Mouse (Mus musculus): ENCODE results near the gene Selenov. TPM values are rescaled to one million over a fixed set of nuclear protein-coding genes. Genes with fewer than 3 reads are reported as not detected.

The Selenov gene
- polyA plus RNA-seq (2012; ENCODE audit: insufficient read depth, insufficient read length, missing spikeins): not detected in 2 replicates

DNA sequence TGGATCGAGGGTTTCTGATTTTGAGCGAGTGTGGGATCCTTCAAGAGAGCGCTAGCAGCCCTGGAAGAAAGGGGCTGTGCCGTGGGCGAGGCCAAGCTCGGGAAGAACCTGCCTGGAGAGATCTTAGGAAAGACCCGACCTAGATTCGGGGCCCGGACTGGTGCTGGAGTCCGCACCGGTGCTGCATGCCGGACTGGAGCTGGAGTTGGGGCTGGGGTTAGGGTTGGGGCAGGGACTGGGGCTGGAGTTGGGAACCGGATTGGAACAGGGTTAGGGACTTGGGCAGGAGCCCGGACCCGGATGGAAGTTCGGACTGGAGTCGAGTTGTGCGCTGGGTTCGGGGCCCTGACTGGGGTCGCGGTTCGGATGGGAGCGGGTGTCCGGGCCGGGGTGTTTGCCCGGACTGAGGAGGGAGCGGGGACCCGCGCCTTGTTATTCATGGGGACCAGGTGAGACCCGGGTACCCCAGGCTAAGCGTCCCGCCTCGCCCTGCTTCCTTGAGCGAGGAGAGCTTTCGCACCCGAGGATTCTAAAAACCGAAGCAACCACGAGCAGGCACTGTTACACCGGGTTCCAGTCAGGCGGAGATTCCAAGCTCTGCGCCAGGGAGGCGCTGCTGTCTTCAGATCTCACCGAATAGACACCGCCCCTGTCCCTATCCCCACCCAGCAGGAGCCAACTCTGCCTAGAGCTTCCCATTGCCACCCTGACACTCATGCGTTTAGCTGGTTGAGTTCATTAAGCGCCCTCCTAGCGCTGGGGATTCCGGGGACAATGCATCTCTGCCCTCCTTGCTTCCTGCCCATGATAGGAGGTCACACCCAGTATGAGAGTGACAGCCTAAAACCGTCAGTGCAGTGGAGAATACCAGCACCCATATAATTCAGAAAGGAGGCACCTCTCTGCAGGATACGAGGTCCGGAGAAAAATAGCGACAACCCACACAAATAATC is at the start of gene Selenov:
TSS of gene Selenov (minus strand) at position 549 of the 953 bp plus-strand sequence.
- Histone ChIP-seq H3K27ac (ENCODE audit: insufficient read depth, low read depth, low read length) (no peak within 1 kb of the TSS), H3K4me3 (ENCODE audit: insufficient read depth, low read length) (no peak within 1 kb of the TSS), H3K4me1 (ENCODE audit: control insufficient read depth, insufficient read depth, low read length) (no peaks in the 10 kb centered on the region)
- TF ChIP-seq CTCF (IDR thresholded peaks at IDR 0.05; ENCODE audit: low read depth, low read length) (no peak; the same call in 1 of the 2 replicates), POLR2A (IDR thresholded peaks at IDR 0.05; ENCODE audit: borderline replicate concordance, low read depth, low read length) (no peak)

DNA sequence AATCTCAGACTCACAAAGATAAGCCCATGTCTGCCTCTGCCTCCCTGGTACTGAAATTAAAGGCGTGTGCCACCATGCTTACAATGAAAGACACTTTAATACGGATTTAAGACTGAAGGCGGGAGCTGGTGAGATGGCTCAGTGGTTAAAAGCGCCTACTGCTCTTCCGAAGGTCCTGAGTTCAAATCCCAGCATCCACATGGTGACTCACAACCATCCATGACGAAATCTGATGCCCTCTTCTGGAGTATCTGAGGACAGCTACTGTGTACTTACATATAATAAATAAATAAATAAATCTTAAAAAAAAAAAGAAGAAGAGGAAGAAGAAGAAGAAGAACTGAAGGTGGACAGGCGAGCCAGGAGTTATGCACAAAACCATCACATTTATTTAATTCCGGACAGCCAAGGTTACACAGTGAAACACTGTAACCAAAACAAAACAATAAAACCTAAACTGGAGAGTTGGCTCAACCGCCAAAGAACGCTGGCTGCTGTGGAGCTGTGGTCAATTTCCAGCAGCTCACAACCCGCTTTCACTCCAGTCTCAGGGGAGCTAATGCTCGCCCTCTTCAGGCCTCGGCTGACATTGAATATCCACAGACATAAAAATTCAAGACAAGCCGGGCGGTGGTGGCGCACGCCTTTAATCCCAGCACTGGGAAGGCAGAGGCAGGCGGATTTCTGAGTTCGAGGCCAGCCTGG is 48.4 kb upstream of the Selenov start:
- TF ChIP-seq POLR2A (IDR thresholded peaks at IDR 0.05; ENCODE audit: borderline replicate concordance, low read depth, low read length) (no peak), CTCF (IDR thresholded peaks at IDR 0.05; ENCODE audit: low read depth, low read length) (0 out of 2 replicates have a peak, but pooled peaks have one; percentile 34)
- Histone ChIP-seq H3K27ac (ENCODE audit: insufficient read depth, low read depth, low read length) (peak overlapping the region; percentile 96), H3K4me3 (ENCODE audit: insufficient read depth, low read length) (peak overlapping the region; percentile 64), H3K4me1 (ENCODE audit: control insufficient read depth, insufficient read depth, low read length) (peaks cover 11% of the 10 kb centered on the region)

DNA sequence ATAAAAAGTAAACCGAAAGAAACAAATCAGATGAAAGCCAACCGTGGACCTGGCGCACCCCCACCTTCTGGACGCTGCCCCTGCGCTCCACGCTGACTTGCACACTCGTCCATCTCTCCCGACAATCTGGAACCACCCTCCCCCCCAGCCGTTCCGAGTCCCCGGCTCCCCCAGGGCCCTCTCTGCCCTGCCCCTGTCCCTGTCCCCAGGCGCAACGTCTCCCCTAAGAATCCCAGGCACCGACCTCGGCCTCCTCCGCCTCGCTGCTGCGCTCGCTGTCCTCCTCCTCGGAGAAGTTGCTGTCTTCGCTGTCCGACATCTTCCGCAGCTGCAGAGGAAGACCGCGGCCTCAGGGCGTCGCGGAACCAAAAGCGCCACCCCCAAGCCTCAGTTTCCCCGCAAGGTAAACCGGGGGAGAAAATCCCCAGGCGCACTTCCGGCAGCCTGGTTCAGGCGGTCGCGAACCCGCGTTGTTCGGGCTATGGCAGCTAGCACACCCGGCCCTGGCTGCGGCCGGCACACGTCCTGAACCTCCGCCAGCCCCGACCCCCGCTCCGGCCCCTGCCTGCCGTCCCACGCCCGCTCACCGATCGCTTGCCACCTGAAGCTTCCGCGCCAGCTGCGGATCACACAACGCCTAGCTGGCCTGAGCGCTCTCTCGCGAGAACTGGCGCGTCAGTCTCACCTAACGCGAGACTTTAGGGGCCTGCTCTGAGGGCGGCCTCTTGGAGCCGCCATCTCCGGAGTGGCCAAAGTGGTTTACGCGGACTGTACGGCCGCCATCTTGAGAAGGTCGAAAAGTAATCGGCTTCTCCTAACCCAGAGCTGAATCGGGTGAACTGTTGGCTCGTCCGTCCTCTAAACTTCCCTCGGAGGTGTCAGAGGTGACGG is 47.4 kb upstream of the Selenov start, which contains the start of gene Supt5:
TSS of gene Supt5 (minus strand) at position 639 of the 891 bp plus-strand sequence.
- H3K4me3 ChIP-seq (ENCODE audit: insufficient read depth, low read length): peak within 1 kb of the TSS; percentile 95
- peak within 1 kb of the TSS; percentile 96 for H3K27ac ChIP-seq (ENCODE audit: insufficient read depth, low read depth, low read length)
- H3K4me1 ChIP-seq (ENCODE audit: control insufficient read depth, insufficient read depth, low read length): peaks cover 11% of the 10 kb centered on the region
- TF ChIP-seq POLR2A (IDR thresholded peaks at IDR 0.05; ENCODE audit: borderline replicate concordance, low read depth, low read length) (no peak), CTCF (IDR thresholded peaks at IDR 0.05; ENCODE audit: low read depth, low read length) (no peak)

DNA sequence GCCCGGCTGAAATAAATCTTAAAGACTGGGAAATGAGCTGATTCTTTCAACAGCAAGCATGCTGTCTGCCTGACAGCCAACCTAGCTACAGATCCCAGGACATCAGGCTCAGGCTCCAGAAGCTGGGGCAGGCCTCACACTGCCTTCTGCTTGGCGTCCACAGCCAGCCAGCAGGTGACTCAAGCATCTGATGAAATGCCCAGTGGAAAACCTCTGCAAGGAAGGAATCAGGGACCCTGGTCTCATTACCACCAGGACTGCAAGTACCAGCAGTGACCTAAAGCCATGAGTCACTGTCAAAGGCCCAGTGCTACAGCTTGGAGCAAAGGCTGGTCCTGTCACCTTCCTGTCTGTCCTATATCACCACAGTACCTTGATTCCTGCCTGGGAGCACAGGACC is 44.5 kb upstream of the Selenov start:
- TF ChIP-seq CTCF (IDR thresholded peaks at IDR 0.05; ENCODE audit: low read depth, low read length) (no peak), POLR2A (IDR thresholded peaks at IDR 0.05; ENCODE audit: borderline replicate concordance, low read depth, low read length) (no peak)
- Histone ChIP-seq H3K4me3 (ENCODE audit: insufficient read depth, low read length) (no peak overlapping the region), H3K4me1 (ENCODE audit: control insufficient read depth, insufficient read depth, low read length) (peaks cover 11% of the 10 kb centered on the region), H3K27ac (ENCODE audit: insufficient read depth, low read depth, low read length) (no peak overlapping the region)

DNA sequence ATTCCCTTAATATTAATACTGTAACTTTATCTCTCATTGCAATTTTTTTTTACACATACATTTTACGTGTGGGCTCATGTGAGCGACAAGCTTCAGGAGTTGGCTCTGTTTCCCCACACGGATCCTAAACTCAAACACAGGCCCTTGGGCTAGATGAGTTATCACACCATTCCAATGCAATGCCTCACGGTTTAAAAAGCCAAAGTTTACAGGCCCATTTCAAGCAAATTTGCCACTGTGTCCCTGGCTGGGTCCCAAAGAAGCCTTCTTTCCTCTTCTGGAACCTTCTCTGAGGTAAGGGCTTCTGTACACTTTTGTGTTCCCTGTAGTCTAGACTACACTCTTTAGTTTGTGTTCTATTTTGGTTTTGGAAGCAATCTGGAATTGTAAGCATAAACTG is 43.5 kb upstream of the Selenov start:
- no peak overlapping the region for H3K4me3 ChIP-seq (ENCODE audit: insufficient read depth, low read length)
- H3K27ac ChIP-seq (ENCODE audit: insufficient read depth, low read depth, low read length): no peak overlapping the region
- H3K4me1 ChIP-seq (ENCODE audit: control insufficient read depth, insufficient read depth, low read length): peaks cover 11% of the 10 kb centered on the region
- TF ChIP-seq POLR2A (IDR thresholded peaks at IDR 0.05; ENCODE audit: borderline replicate concordance, low read depth, low read length): no peak
- TF ChIP-seq CTCF (IDR thresholded peaks at IDR 0.05; ENCODE audit: low read depth, low read length): no peak

DNA sequence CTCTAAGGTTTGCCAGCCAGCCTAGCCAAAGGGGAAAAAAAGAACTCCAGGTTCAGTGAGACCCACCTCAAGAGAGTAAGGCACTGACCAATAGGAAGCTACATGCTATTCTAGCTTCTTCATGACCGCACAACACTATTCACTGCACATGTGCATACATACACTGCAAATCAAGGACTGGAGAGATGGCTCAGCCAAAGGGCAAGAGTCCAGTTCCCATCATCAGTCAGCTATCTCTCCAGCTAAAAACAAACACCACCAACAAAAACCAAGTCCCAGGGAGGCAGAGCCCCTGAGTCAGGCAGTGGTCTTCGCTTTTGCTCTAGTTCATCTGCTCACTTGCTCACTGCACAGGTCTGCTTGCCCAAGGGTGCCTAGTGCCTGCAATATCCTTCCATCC is 37.3 kb upstream of the Selenov start:
- Histone ChIP-seq H3K4me1 (ENCODE audit: control insufficient read depth, insufficient read depth, low read length) (no peaks in the 10 kb centered on the region), H3K4me3 (ENCODE audit: insufficient read depth, low read length) (no peak overlapping the region), H3K27ac (ENCODE audit: insufficient read depth, low read depth, low read length) (no peak overlapping the region)
- TF ChIP-seq CTCF (IDR thresholded peaks at IDR 0.05; ENCODE audit: low read depth, low read length) (no peak), POLR2A (IDR thresholded peaks at IDR 0.05; ENCODE audit: borderline replicate concordance, low read depth, low read length) (no peak)

DNA sequence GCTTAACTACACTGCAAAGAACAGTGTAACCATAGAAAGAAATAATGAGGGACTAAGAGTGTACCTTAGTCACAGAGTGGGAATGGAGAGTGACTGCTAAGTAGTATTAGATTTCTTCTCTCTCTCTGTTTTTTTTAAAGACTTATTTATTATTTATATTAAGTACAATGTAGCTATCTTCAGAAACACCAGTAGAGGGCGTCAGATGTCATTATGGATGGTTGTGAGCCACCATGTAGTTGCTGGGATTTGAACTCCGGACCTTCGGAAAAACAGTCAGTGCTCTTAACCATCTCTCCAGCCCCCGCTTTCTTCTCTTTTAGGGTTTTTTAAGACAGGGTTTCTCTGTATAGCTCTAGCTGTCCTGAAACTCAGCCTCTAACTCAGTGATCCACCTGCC is 35.5 kb upstream of the Selenov start:
- H3K4me1 ChIP-seq (ENCODE audit: control insufficient read depth, insufficient read depth, low read length): peaks cover 12% of the 10 kb centered on the region
- no peak overlapping the region for H3K4me3 ChIP-seq (ENCODE audit: insufficient read depth, low read length)
- TF ChIP-seq CTCF (IDR thresholded peaks at IDR 0.05; ENCODE audit: low read depth, low read length): no peak
- no peak for TF ChIP-seq POLR2A (IDR thresholded peaks at IDR 0.05; ENCODE audit: borderline replicate concordance, low read depth, low read length)
- H3K27ac ChIP-seq (ENCODE audit: insufficient read depth, low read depth, low read length): no peak overlapping the region

DNA sequence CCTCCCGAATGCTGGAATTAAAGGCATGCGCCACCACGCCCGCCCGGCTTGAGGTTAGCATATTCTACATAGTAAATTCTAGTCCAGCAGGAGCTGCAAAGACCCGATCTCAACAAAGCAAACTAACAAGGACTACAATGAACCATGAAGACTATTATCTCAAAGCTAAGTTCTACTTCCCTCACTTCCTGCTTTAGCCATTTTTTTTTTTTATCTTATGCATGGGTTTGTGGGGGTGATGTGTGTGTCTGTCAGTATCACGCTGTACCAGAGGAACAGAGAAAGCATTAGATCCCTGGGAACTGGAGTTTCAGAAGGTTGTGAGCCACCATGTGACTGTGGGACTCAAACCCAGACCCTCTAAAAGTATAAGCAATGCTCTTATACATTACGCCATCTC is 34.3 kb upstream of the Selenov start:
- H3K4me1 ChIP-seq (ENCODE audit: control insufficient read depth, insufficient read depth, low read length): peaks cover 12% of the 10 kb centered on the region
- H3K4me3 ChIP-seq (ENCODE audit: insufficient read depth, low read length): no peak overlapping the region
- TF ChIP-seq CTCF (IDR thresholded peaks at IDR 0.05; ENCODE audit: low read depth, low read length) (no peak), POLR2A (IDR thresholded peaks at IDR 0.05; ENCODE audit: borderline replicate concordance, low read depth, low read length) (no peak)
- H3K27ac ChIP-seq (ENCODE audit: insufficient read depth, low read depth, low read length): no peak overlapping the region

Measured in bone marrow macrophage, adult 2 months (primary cell).